Mouse (Mus musculus) ZHBTc4 (cell line): Measurements from ENCODE around the gene Hist1h4d.
A peak's percentile ranks its signal among the peaks of the same experiment; 100 is the strongest.

Experiments
- DNase-seq: peaks from one replicate; pipeline ENCODE4 v3.0.0-alpha.2; 2011; ENCODE audit warnings: low read depth, low spot score

Hist1h4d gene

DNA sequence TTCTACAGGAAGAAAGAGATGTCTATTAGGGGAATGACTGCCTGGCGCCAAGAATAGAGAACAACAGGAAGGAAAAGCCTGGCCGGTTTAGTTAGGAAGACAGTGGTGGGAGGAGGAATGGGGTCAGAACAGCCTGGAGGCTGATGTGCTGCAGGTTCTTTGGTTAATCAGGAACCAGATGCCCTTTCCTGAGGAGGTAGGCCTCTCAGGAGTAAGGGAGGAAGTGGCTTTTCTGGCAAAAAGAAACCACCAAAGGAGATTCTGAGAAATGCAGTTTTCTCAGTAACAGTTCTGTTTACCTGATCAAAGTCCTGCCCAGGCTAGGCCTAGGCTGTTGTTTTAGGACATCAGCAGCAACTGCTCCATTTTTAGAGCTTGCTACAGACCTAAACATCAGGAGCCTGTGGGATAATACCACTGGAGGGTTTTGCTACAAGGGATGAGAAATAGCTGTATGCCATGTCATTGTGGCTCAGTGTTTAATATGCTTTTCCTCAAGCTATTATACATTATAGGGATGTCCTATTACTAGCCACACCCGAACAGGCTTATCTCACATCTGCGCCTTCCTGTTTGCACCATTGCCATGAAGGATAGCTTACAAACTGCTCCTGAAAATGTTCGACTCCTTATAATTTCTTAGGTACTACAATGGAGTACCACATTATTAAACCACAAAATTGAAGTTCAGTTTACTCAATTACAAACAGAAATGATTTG is 11.8 kb downstream of the Hist1h4d start:
- DNase-seq: no peak

DNA sequence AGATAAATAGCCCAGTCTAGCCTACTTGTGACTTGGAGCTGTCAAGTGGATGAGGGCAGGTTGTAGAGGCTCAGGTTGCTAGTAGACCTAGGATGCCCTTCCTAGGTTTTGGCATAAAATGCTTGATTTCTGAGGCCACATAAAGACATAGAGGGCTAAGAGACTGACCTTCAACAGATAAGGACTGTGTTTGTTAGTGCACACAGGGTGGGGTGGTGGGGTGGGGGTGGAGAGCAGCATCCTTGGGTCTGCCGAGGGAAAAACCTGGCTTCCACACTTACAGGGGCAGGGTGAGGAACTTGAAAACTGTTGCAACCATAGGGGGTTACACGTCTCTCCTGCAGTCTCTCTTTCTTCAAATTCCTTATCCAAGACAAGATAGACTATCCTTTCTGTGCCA is 13.8 kb downstream of the Hist1h4d start:
- peak; percentile 23 for DNase-seq

DNA sequence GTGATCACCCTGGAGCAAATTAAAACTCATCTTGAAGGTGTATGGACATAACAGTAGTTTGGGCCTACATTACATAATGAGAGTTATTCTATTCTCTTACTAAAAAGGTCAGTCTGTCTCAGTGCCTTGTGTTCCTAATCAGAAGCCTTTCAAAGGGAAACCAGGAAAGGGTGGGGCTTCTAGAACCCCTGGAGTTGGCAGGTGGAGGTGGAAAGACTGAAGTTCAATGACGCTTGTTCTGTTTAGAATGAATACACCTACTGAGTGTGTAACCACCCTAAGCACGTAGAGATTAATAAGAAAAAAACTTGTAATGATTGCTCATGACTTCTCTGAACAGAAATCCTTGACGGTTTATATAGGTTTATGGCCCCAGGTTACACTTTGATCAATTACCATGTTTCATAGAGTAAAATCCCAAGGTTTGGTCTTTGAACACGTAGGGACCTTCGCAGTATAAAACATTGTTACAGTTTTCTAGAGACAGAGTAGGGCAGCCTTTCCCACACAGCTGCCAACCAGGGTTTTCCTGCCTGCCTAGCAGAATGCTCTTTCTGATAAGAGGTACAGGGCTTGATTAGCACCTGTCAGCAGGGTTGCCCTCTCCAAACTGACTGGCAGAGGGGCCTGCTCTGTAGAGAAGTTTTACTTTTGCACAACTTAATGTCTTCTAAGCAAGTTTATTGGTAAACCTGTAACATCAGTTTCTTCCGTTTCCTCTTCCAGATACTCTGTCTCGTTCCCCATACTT is 14.4 kb downstream of the Hist1h4d start:
- peak; percentile 62 for DNase-seq

- peak; percentile 78 for DNase-seq
Observed at GRCm38 (mm10) chr13:23597957-23598356, 16.6 kb downstream of the Hist1h4d start.

GRCm38 (mm10) chr13:23603182-23603699 is 21.8 kb downstream of the Hist1h4d start:
- no peak for DNase-seq

- DNase-seq: no peak
Observed at GRCm38 (mm10) chr13:23604452-23604851, 23.1 kb downstream of the Hist1h4d start.

- DNase-seq: no peak
Observed at GRCm38 (mm10) chr13:23605052-23605451, 23.7 kb downstream of the Hist1h4d start.

GRCm38 (mm10) chr13:23609209-23609608 is 27.8 kb downstream of the Hist1h4d start:
- DNase-seq: no peak

- no peak for DNase-seq
Observed at GRCm38 (mm10) chr13:23609844-23610243, 28.4 kb downstream of the Hist1h4d start.

GRCm38 (mm10) chr13:23610393-23610792 is 29.0 kb downstream of the Hist1h4d start:
- DNase-seq: peak; percentile 40

DNA sequence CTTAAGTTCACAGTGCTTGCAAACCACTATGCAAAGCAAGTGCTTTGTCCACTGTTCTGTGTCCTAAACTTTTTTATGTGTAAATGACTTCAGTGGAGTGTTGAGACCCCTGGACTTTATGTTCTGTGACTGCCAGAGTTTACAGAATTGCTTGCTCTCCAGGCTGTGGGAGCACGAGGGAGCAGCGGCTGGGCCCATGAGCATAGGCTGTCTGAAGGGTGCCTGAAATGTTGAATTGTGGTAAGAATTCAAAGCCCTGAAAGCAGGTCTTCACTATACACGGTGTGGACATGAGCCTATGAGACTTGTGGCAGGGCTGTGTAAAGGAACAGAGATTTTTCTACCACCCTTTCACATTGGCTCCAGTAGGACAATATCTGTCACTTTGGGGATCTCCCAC is 30.2 kb downstream of the Hist1h4d start:
- no peak for DNase-seq

GRCm38 (mm10) chr13:23620056-23620732 is 38.8 kb downstream of the Hist1h4d start:
- no peak for DNase-seq

DNA sequence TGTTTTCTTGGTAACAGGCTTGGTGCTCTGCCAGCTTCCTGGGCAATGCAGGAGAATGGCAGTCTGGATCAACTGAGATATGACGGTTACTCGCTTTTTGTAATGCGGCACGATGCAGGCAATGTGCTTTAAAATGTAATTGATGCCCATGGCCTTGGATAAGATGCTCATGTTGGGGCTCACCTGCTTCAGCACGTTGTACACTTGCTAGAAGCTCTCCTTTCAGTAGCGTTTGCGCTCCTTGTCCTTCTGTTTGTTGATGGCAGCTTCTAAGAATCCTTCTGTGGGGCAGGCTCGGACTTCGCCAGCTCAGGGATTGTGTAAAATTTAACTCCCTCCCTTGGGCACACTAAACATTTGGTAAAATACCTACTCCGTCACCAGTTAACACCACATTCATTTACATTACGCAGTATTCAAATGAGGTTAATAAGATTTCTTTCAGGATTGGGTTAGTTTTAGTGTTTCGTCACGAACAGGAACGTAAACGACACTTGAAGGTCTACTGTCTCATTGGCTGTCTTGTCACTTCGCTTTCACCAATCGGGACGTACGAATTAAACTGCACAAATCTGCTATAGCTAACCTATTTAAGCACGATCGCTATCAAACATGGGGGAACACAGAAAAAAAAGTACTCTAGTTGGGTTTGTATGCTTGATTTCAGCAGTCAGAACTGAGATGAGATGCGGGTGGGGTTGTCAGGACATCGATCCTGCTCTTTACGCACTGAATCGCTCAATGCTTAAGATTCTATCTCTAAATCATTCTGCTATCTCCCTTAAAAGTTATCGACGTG is 39.5 kb downstream of the Hist1h4d start, which contains the start of gene Hist1h2be:
Gene Hist1h2be, minus strand, starts transcription at position 392 of the 799 bp plus-strand sequence.
- DNase-seq: peak; percentile 88

- peak; percentile 91 for DNase-seq
Observed at GRCm38 (mm10) chr13:23621532-23622174, 40.3 kb downstream of the Hist1h4d start.

DNA sequence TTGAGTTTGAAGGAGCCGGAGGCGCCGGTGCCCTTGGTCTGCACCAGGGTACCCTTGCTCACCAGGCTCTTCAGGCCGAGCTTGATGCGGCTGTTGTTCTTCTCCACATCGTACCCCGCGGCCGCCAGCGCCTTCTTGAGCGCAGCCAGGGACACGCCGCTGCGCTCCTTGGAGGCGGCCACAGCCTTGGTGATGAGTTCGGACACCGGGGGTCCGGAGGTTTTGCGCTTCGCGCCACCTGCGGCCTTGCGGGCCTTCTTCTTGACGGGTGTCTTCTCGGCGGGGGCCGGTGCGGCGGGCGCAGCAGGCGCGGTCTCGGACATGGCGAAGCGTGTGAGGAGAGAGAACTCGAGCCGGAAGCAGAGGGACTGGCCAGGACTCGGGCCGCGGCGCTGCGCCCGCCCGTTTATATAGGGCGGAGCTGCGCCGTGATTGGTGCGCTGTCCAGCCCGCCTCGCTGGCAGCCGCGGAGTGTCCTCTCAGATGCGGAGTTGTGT is 40.8 kb downstream of the Hist1h4d start, which contains the start of gene Hist1h1e:
Gene Hist1h1e, minus strand, starts transcription at position 384 of the 497 bp plus-strand sequence.
- DNase-seq: peak; percentile 85

DNA sequence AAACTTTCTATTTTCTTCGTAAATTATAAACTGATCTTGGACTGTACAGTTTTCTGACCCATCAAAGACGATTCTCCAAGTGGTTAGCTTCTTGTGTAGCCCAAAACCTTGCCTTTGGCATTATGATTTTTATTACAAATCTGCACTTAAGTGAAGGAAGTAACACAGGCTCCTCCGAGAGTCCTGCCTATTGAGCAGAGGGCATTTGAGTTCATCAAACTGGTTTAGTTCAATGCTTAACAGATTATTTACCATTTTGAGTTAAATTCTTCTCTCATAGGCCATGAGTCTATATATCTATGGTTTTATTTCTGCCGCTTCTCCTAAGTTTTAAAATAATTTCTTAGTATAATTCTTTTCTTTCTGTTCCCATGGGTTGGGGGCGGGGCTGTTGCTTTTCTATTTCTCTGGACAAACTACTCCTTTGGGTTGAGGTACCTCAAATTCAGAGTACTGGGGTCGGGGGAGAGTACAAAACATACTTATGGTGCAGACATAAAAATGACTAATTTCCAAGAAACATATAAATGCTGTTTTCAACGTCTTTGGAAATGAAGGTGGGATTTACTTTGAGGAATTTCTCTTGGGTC is 41.6 kb downstream of the Hist1h4d start:
- no peak for DNase-seq

GRCm38 (mm10) chr13:23630653-23631052 is 49.3 kb downstream of the Hist1h4d start:
- peak; percentile 34 for DNase-seq
